Mouse (Mus musculus) liver, embryonic 15.5 days (tissue): ENCODE results near the gene Smpdl3a. TPM values are rescaled to one million over a fixed set of nuclear protein-coding genes. Genes with fewer than 3 reads are reported as not detected.
A peak's percentile ranks its signal among the peaks of the same experiment; 100 is the strongest.

ENCODE experiments used
- ATAC-seq: fragments of 200-750 bp; cut with Nextera tagmentation; 2 replicates; pipeline ENCODE4 v1.8.0; 2017; ENCODE audit warnings: moderate number of reproducible peaks, mild to moderate bottlenecking, moderate library complexity; ENCODE audit not compliant: insufficient read depth
- H3K27ac ChIP-seq: fragments of 300-500 bp; sonication (generic); replicated peaks from 2 replicates; pipeline ENCODE4 v1.5.1; 2015; ENCODE audit warnings: mild to moderate bottlenecking, inconsistent platforms
- H3K27me3 ChIP-seq: fragments of 300-500 bp; sonication (generic); 2 replicates; pipeline ENCODE4 v1.6.1; 2015; ENCODE audit warnings: mild to moderate bottlenecking, inconsistent platforms
- H3K36me3 ChIP-seq: fragments of 300-500 bp; sonication (generic); replicated peaks from 2 replicates; pipeline ENCODE4 v1.6.1; 2015; ENCODE audit warnings: moderate library complexity, mild to moderate bottlenecking, inconsistent platforms
- H3K4me1 ChIP-seq: fragments of 300-500 bp; sonication (generic); replicated peaks from 2 replicates; pipeline ENCODE4 v1.6.1; 2015; ENCODE audit warnings: inconsistent platforms
- H3K4me2 ChIP-seq: fragments of 300-500 bp; sonication (generic); 2 replicates; pipeline ENCODE4 v1.6.1; 2015; ENCODE audit warnings: moderate library complexity, mild to moderate bottlenecking, inconsistent platforms
- H3K4me3 ChIP-seq: fragments of 300-500 bp; sonication (generic); replicated peaks from 2 replicates; pipeline ENCODE4 v1.5.1; 2015; ENCODE audit warnings: mild to moderate bottlenecking, inconsistent platforms
- H3K9ac ChIP-seq: fragments of 300-500 bp; sonication (generic); 2 replicates; pipeline ENCODE4 v1.6.1; 2015; ENCODE audit warnings: moderate library complexity, mild to moderate bottlenecking, inconsistent platforms
- H3K9me3 ChIP-seq: fragments of 300-500 bp; sonication (generic); replicated peaks from 2 replicates; pipeline ENCODE4 v1.6.1; 2016; ENCODE audit warnings: inconsistent platforms
- WGBS: fragments of 180-500 bp; shearing (Covaris S2); methylation state at CpG from one replicate; pipeline ENCODE4 v1.1.7; 2015; ENCODE audit warnings: mixed read lengths; ENCODE audit not compliant: insufficient replicate concordance; 5-methylcytosine and 5-hydroxymethylcytosine counted together
- polyA plus RNA-seq: library from polyadenylated mRNA; unstranded; fragments of >200 nt; fragmentation: Nextera tagmentation; extraction: Ambion mirVana; gene quantifications from 2 replicates; pipeline ENCODE4 v1.2.1, GENCODE M21; 2015

Gene Smpdl3a
- polyA plus RNA-seq, 1 experiment from 2014 or later = 24.6 TPM

GRCm38 (mm10) chr10:57785552-57785951, 8.6 kb upstream of the Smpdl3a start:
- 46% methylated on average over 2 of the region's 2 CpGs for WGBS
- Histone ChIP-seq H3K4me2 (no peak overlapping the region), H3K27ac (no peak overlapping the region), H3K9me3 (no peaks in the 10 kb centered on the region), H3K4me3 (no peak overlapping the region), H3K4me1 (no peaks in the 10 kb centered on the region), H3K9ac (no peak overlapping the region), H3K27me3 (peaks cover 18% of the 10 kb centered on the region; the same call in 1 of the 2 replicates), H3K36me3 (no peaks in the 10 kb centered on the region)
- no peak for ATAC-seq

- Histone ChIP-seq H3K36me3 (no peaks in the 10 kb centered on the region), H3K4me2 (no peak overlapping the region), H3K9ac (no peak overlapping the region), H3K4me3 (no peak overlapping the region), H3K4me1 (peaks cover 23% of the 10 kb centered on the region), H3K27ac (no peak overlapping the region), H3K27me3 (no peaks in the 10 kb centered on the region), H3K9me3 (no peaks in the 10 kb centered on the region)
- WGBS = 61% methylated on average over 1 of the region's 1 CpGs
- no peak for ATAC-seq
These were observed 1.2 kb upstream of the Smpdl3a start for GRCm38 (mm10) chr10:57792957-57793356.

GRCm38 (mm10) chr10:57794491-57795461, 641 bp downstream of the Smpdl3a start:
- Histone ChIP-seq H3K9ac (peak overlapping the region; percentile 84), H3K4me1 (peaks cover 23% of the 10 kb centered on the region), H3K36me3 (no peaks in the 10 kb centered on the region), H3K4me2 (peak overlapping the region; percentile 96), H3K9me3 (no peaks in the 10 kb centered on the region), H3K27ac (peak overlapping the region; percentile 82), H3K4me3 (peak overlapping the region; percentile 76), H3K27me3 (no peaks in the 10 kb centered on the region)
- ATAC-seq = peak; percentile 83
- WGBS = under 1% methylated on average over 44 of the region's 44 CpGs

GRCm38 (mm10) chr10:57795542-57795941, 1.4 kb downstream of the Smpdl3a start:
- no peak for ATAC-seq
- WGBS = 22% methylated on average over 4 of the region's 4 CpGs

GRCm38 (mm10) chr10:57796057-57796456, 1.9 kb downstream of the Smpdl3a start:
- H3K9me3 ChIP-seq = no peaks in the 10 kb centered on the region
- peak overlapping the region; percentile 82 for H3K27ac ChIP-seq
- H3K4me1 ChIP-seq = peaks cover 23% of the 10 kb centered on the region
- WGBS = 21% methylated on average over 4 of the region's 4 CpGs
- peak overlapping the region; percentile 96 for H3K4me2 ChIP-seq
- peak overlapping the region; percentile 84 for H3K9ac ChIP-seq
- H3K36me3 ChIP-seq = no peaks in the 10 kb centered on the region
- H3K4me3 ChIP-seq = peak overlapping the region; percentile 76
- no peaks in the 10 kb centered on the region for H3K27me3 ChIP-seq
- no peak for ATAC-seq

More at GRCm38 (mm10) chr10:57795542-57795941, 1.4 kb downstream of the Smpdl3a start:
- no peaks in the 10 kb centered on the region for H3K9me3 ChIP-seq
- H3K4me1 ChIP-seq = peaks cover 23% of the 10 kb centered on the region
- H3K4me2 ChIP-seq = peak overlapping the region; percentile 96
- H3K27ac ChIP-seq = peak overlapping the region; percentile 82
- H3K36me3 ChIP-seq = no peaks in the 10 kb centered on the region
- H3K4me3 ChIP-seq = peak overlapping the region; percentile 76
- peak overlapping the region; percentile 84 for H3K9ac ChIP-seq
- H3K27me3 ChIP-seq = no peaks in the 10 kb centered on the region

- H3K9me3 ChIP-seq = no peaks in the 10 kb centered on the region
- H3K4me2 ChIP-seq = no peak overlapping the region
- no peak for ATAC-seq
- H3K4me3 ChIP-seq = no peak overlapping the region
- 0 out of 2 replicates have a peak, but pooled peaks cover 10% of the 10 kb centered on the region for H3K36me3 ChIP-seq
- 76% methylated on average over 1 of the region's 1 CpGs for WGBS
- H3K4me1 ChIP-seq = peaks cover 20% of the 10 kb centered on the region
- no peak overlapping the region for H3K27ac ChIP-seq
- H3K27me3 ChIP-seq = no peaks in the 10 kb centered on the region
- H3K9ac ChIP-seq = no peak overlapping the region
These were observed 5.4 kb downstream of the Smpdl3a start for GRCm38 (mm10) chr10:57799486-57799885.

- Histone ChIP-seq H3K27ac (no peak overlapping the region), H3K4me2 (peak overlapping the region; percentile 23; the same call in 1 of the 2 replicates)
- 25% methylated on average over 6 of the region's 6 CpGs for WGBS
These were observed 13.6 kb downstream of the Smpdl3a start for GRCm38 (mm10) chr10:57807754-57808153.

GRCm38 (mm10) chr10:57812161-57812856, 18.2 kb downstream of the Smpdl3a start:
- H3K4me2 ChIP-seq = no peak overlapping the region
- H3K4me3 ChIP-seq = no peak overlapping the region
- peaks cover 22% of the 10 kb centered on the region for H3K4me1 ChIP-seq
- H3K27ac ChIP-seq = no peak overlapping the region
- ATAC-seq = no peak
- no peaks in the 10 kb centered on the region for H3K27me3 ChIP-seq
- WGBS = 74% methylated on average over 5 of the region's 5 CpGs
- H3K9me3 ChIP-seq = no peaks in the 10 kb centered on the region
- H3K9ac ChIP-seq = no peak overlapping the region
- H3K36me3 ChIP-seq = no peaks in the 10 kb centered on the region; the same call in 1 of the 2 replicates

More at GRCm38 (mm10) chr10:57807754-57808153, 13.6 kb downstream of the Smpdl3a start:
- Histone ChIP-seq H3K27me3 (no peaks in the 10 kb centered on the region), H3K9me3 (no peaks in the 10 kb centered on the region), H3K36me3 (peaks cover 10% of the 10 kb centered on the region), H3K4me3 (no peak overlapping the region), H3K9ac (no peak overlapping the region), H3K4me1 (peaks cover 28% of the 10 kb centered on the region)
- peak; percentile 99 for ATAC-seq

- no peak overlapping the region for H3K9ac ChIP-seq
- no peaks in the 10 kb centered on the region for H3K27me3 ChIP-seq
- H3K36me3 ChIP-seq = no peaks in the 10 kb centered on the region; the same call in 1 of the 2 replicates
- H3K4me1 ChIP-seq = peaks cover 16% of the 10 kb centered on the region
- H3K4me2 ChIP-seq = no peak overlapping the region
- H3K9me3 ChIP-seq = no peaks in the 10 kb centered on the region
- no peak for ATAC-seq
- no peak overlapping the region for H3K27ac ChIP-seq
- WGBS = 69% methylated on average over 2 of the region's 2 CpGs
- no peak overlapping the region for H3K4me3 ChIP-seq
These were observed 20.2 kb downstream of the Smpdl3a start for GRCm38 (mm10) chr10:57814295-57814694.

GRCm38 (mm10) chr10:57815869-57816268, 21.7 kb downstream of the Smpdl3a start:
- H3K27me3 ChIP-seq = no peaks in the 10 kb centered on the region

GRCm38 (mm10) chr10:57819209-57819608, 25.1 kb downstream of the Smpdl3a start:
- Histone ChIP-seq H3K9me3 (no peaks in the 10 kb centered on the region), H3K27me3 (no peaks in the 10 kb centered on the region), H3K36me3 (no peaks in the 10 kb centered on the region), H3K4me2 (no peak overlapping the region), H3K4me1 (peaks cover 11% of the 10 kb centered on the region; the same call in 1 of the 2 replicates), H3K4me3 (no peak overlapping the region), H3K27ac (no peak overlapping the region), H3K9ac (no peak overlapping the region)
- 80% methylated on average over 2 of the region's 2 CpGs for WGBS
- ATAC-seq = no peak

More at GRCm38 (mm10) chr10:57815869-57816268, 21.7 kb downstream of the Smpdl3a start:
- WGBS = 30% methylated on average over 6 of the region's 6 CpGs
- H3K4me2 ChIP-seq = no peak overlapping the region
- H3K36me3 ChIP-seq = no peaks in the 10 kb centered on the region
- ATAC-seq = 0 out of 2 replicates have a peak, but pooled peaks have one; percentile 15
- no peaks in the 10 kb centered on the region for H3K9me3 ChIP-seq
- no peak overlapping the region for H3K27ac ChIP-seq
- H3K4me1 ChIP-seq = peaks cover 11% of the 10 kb centered on the region; the same call in 1 of the 2 replicates
- no peak overlapping the region for H3K9ac ChIP-seq
- no peak overlapping the region for H3K4me3 ChIP-seq
